Mouse (Mus musculus) testis, adult 2 months (tissue): ENCODE data around the gene Ctnnd2.

Experiments used
- CTCF ChIP-seq: fragments of 200-500 bp; IDR thresholded peaks from 2 replicates; pipeline ENCODE4 v1.5.1; 2012; ENCODE audit warnings: low read depth, mild to moderate bottlenecking, inconsistent platforms, low read length, moderate library complexity; ENCODE audit not compliant: control insufficient read depth, insufficient read depth, insufficient replicate concordance
- POLR2A ChIP-seq: fragments of 200-500 bp; IDR thresholded peaks from 2 replicates; pipeline ENCODE4 v1.6.1; 2012; ENCODE audit warnings: low read depth, mild to moderate bottlenecking, inconsistent platforms, low read length, moderate library complexity; ENCODE audit not compliant: control insufficient read depth

- TF ChIP-seq CTCF, result no peak
- no peak for TF ChIP-seq POLR2A
Observed at GRCm38 (mm10) chr15:30966826-30967225, 794.4 kb downstream of the Ctnnd2 start.
